Mouse (Mus musculus): Measurements from ENCODE around the gene Ptger1.

Ptger1 gene

GRCm38 (mm10) chr8:83697374-83698220 is 31.1 kb downstream of the Ptger1 start:
- DNase-seq = peak in 1 of 2 experiments; percentile 42

- DNase-seq = peak; percentile 76 to 86
These were observed 31.8 kb downstream of the Ptger1 start for GRCm38 (mm10) chr8:83698291-83698660.

GRCm38 (mm10) chr8:83698661-83699453 is 32.4 kb downstream of the Ptger1 start, which contains the start of gene Pkn1:
TSS of gene Pkn1 (minus strand) at chr8:83699179.
- DNase-seq = peak; percentile 76 to 81

GRCm38 (mm10) chr8:83699566-83699965 is 33.1 kb downstream of the Ptger1 start:
- no peak for DNase-seq

- DNase-seq = no peak
These were observed 34.1 kb downstream of the Ptger1 start for GRCm38 (mm10) chr8:83700423-83701085.

GRCm38 (mm10) chr8:83703426-83703825 is 36.9 kb downstream of the Ptger1 start:
- no peak for DNase-seq

GRCm38 (mm10) chr8:83706411-83706810 is 39.9 kb downstream of the Ptger1 start:
- no peak for DNase-seq

GRCm38 (mm10) chr8:83707554-83707953 is 41.1 kb downstream of the Ptger1 start:
- DNase-seq = no peak

GRCm38 (mm10) chr8:83714676-83715030 is 48.2 kb downstream of the Ptger1 start:
- DNase-seq = no peak

- DNase-seq = peak; percentile 92 to 96
These were observed 48.7 kb downstream of the Ptger1 start, which contains the start of gene Ddx39 for GRCm38 (mm10) chr8:83715031-83715690. TSS of gene Ddx39 (plus strand) at chr8:83715177.

- no peak for DNase-seq
These were observed 49.3 kb downstream of the Ptger1 start for GRCm38 (mm10) chr8:83715771-83716170.

GRCm38 (mm10) chr8:83716563-83716962 is 50.1 kb downstream of the Ptger1 start:
- no peak for DNase-seq

- DNase-seq = no peak
These were observed 52.6 kb downstream of the Ptger1 start for GRCm38 (mm10) chr8:83719048-83719447.

GRCm38 (mm10) chr8:83719693-83720092 is 53.2 kb downstream of the Ptger1 start:
- DNase-seq = no peak

- DNase-seq = peak in 1 of 2 experiments; percentile 27
These were observed 55.0 kb downstream of the Ptger1 start for GRCm38 (mm10) chr8:83721405-83722025.

All from thymus, postnatal 36 days (tissue).